Mouse (Mus musculus) erythroblast, adult 5-6 weeks (primary cell): ENCODE measurements around the gene H2-K1. TPM values are rescaled to one million over a fixed set of nuclear protein-coding genes. Genes with fewer than 3 reads are reported as not detected.

ENCODE experiments used
- total RNA-seq, 2 experiments: library from RNA; stranded (forward) in 1 of 2; stranded (reverse) in 1 of 2; fragments of 150-400 nt in 1 of 2; fragments of 200-764, 138-1000 nt in 1 of 2; gene quantifications; 2 replicates each; pipeline versions ENCODE4 v1.2.3 to v1.2.4; 2015 to 2017; ENCODE audit warnings: low replicate concordance in 2 of 2

The H2-K1 gene
- total RNA-seq, 2 experiments from 2014 or later: 97.6 to 177 TPM

Other genes with a start within 250 kb of the H2-K1 start
Only the 30 nearest of the 33 such genes appear.
- gene Kank3, start 189.8 kb downstream of the H2-K1 start, total RNA-seq (2015; ENCODE audit: low replicate concordance): not detected in 2 replicates
- 0.42 and 1.3 TPM in 2 replicates for gene Kank3, start 189.8 kb downstream of the H2-K1 start, total RNA-seq (2017; ENCODE audit: low replicate concordance)
- gene Rps28, start 175.8 kb downstream of the H2-K1 start, total RNA-seq (2015; ENCODE audit: low replicate concordance): 216 and 275 TPM in 2 replicates
- gene Rps28, start 175.8 kb downstream of the H2-K1 start, total RNA-seq (2017; ENCODE audit: low replicate concordance): 302 and 335 TPM in 2 replicates
- gene Ndufa7, start 175.8 kb downstream of the H2-K1 start, total RNA-seq (2015; ENCODE audit: low replicate concordance): 50.6 and 57.5 TPM in 2 replicates
- gene Ndufa7, start 175.8 kb downstream of the H2-K1 start, total RNA-seq (2017; ENCODE audit: low replicate concordance): 35.4 and 46.6 TPM in 2 replicates
- gene Cd320, start 157.3 kb downstream of the H2-K1 start, total RNA-seq (2015; ENCODE audit: low replicate concordance): 3.1 and 3.3 TPM in 2 replicates
- not detected in 2 replicates for gene Cd320, start 157.3 kb downstream of the H2-K1 start, total RNA-seq (2017; ENCODE audit: low replicate concordance)
- gene Gm7029, start 126.5 kb downstream of the H2-K1 start, total RNA-seq (2015; ENCODE audit: low replicate concordance): not detected in 2 replicates
- gene Gm7029, start 126.5 kb downstream of the H2-K1 start, total RNA-seq (2017; ENCODE audit: low replicate concordance): not detected in 2 replicates
- 5.0 and 17.6 TPM in 2 replicates for gene Kifc1, start 109.7 kb downstream of the H2-K1 start, total RNA-seq (2015; ENCODE audit: low replicate concordance)
- gene Kifc1, start 109.7 kb downstream of the H2-K1 start, total RNA-seq (2017; ENCODE audit: low replicate concordance): 47.5 and 80.7 TPM in 2 replicates
- not detected in 2 replicates for gene Platr17, start 95.2 kb downstream of the H2-K1 start, total RNA-seq (2015; ENCODE audit: low replicate concordance)
- 9.7 TPM in 1 of 2 replicates, not detected in the other for gene Platr17, start 95.2 kb downstream of the H2-K1 start, total RNA-seq (2017; ENCODE audit: low replicate concordance)
- 12.1 and 14.2 TPM in 2 replicates for gene Daxx, start 90.9 kb downstream of the H2-K1 start, total RNA-seq (2015; ENCODE audit: low replicate concordance)
- 20.4 and 21.7 TPM in 2 replicates for gene Daxx, start 90.9 kb downstream of the H2-K1 start, total RNA-seq (2017; ENCODE audit: low replicate concordance)
- gene Tapbp, start 84.4 kb downstream of the H2-K1 start, total RNA-seq (2015; ENCODE audit: low replicate concordance): 30.7 and 30.9 TPM in 2 replicates
- gene Tapbp, start 84.4 kb downstream of the H2-K1 start, total RNA-seq (2017; ENCODE audit: low replicate concordance): 34.3 and 39.6 TPM in 2 replicates
- gene Zbtb22, start 84.4 kb downstream of the H2-K1 start, total RNA-seq (2015; ENCODE audit: low replicate concordance): 4.0 and 7.9 TPM in 2 replicates
- 8.8 and 10.3 TPM in 2 replicates for gene Zbtb22, start 84.4 kb downstream of the H2-K1 start, total RNA-seq (2017; ENCODE audit: low replicate concordance)
- 5.2 and 6.1 TPM in 2 replicates for gene Rgl2, start 70.8 kb downstream of the H2-K1 start, total RNA-seq (2015; ENCODE audit: low replicate concordance)
- 5.6 and 9.7 TPM in 2 replicates for gene Rgl2, start 70.8 kb downstream of the H2-K1 start, total RNA-seq (2017; ENCODE audit: low replicate concordance)
- gene Pfdn6, start 60.0 kb downstream of the H2-K1 start, total RNA-seq (2015; ENCODE audit: low replicate concordance): 15.9 and 38.0 TPM in 2 replicates
- 22.9 TPM in 2 replicates for gene Pfdn6, start 60.0 kb downstream of the H2-K1 start, total RNA-seq (2017; ENCODE audit: low replicate concordance)
- 4.0 and 15.9 TPM in 2 replicates for gene Wdr46, start 59.7 kb downstream of the H2-K1 start, total RNA-seq (2015; ENCODE audit: low replicate concordance)
- 7.5 and 8.5 TPM in 2 replicates for gene Wdr46, start 59.7 kb downstream of the H2-K1 start, total RNA-seq (2017; ENCODE audit: low replicate concordance)
- not detected in 2 replicates for gene B3galt4, start 48.9 kb downstream of the H2-K1 start, total RNA-seq (2015; ENCODE audit: low replicate concordance)
- gene B3galt4, start 48.9 kb downstream of the H2-K1 start, total RNA-seq (2017; ENCODE audit: low replicate concordance): 0.70 and 0.94 TPM in 2 replicates
- 8.2 and 11.3 TPM in 2 replicates for gene Vps52, start 44.5 kb downstream of the H2-K1 start, total RNA-seq (2015; ENCODE audit: low replicate concordance)
- gene Vps52, start 44.5 kb downstream of the H2-K1 start, total RNA-seq (2017; ENCODE audit: low replicate concordance): 13.0 and 17.0 TPM in 2 replicates
- gene Rps18, start 44.3 kb downstream of the H2-K1 start, total RNA-seq (2015; ENCODE audit: low replicate concordance): 758 and 917 TPM in 2 replicates
- 207 and 301 TPM in 2 replicates for gene Rps18, start 44.3 kb downstream of the H2-K1 start, total RNA-seq (2017; ENCODE audit: low replicate concordance)
- 1.9 and 9.2 TPM in 2 replicates for gene Ring1, start 24.3 kb upstream of the H2-K1 start, total RNA-seq (2015; ENCODE audit: low replicate concordance)
- gene Ring1, start 24.3 kb upstream of the H2-K1 start, total RNA-seq (2017; ENCODE audit: low replicate concordance): 2.0 and 2.8 TPM in 2 replicates
- 26.5 and 50.7 TPM in 2 replicates for gene H2-Ke6, start 27.7 kb upstream of the H2-K1 start, total RNA-seq (2015; ENCODE audit: low replicate concordance)
- 15.0 and 17.8 TPM in 2 replicates for gene H2-Ke6, start 27.7 kb upstream of the H2-K1 start, total RNA-seq (2017; ENCODE audit: low replicate concordance)
- gene Slc39a7, start 31.3 kb upstream of the H2-K1 start, total RNA-seq (2015; ENCODE audit: low replicate concordance): not detected in 2 replicates
- 11.5 and 16.6 TPM in 2 replicates for gene Slc39a7, start 31.3 kb upstream of the H2-K1 start, total RNA-seq (2017; ENCODE audit: low replicate concordance)
- gene Rxrb, start 31.5 kb upstream of the H2-K1 start, total RNA-seq (2015; ENCODE audit: low replicate concordance): 7.1 and 8.3 TPM in 2 replicates
- 10.7 and 12.0 TPM in 2 replicates for gene Rxrb, start 31.5 kb upstream of the H2-K1 start, total RNA-seq (2017; ENCODE audit: low replicate concordance)
- gene Col11a2, start 39.1 kb upstream of the H2-K1 start, total RNA-seq (2015; ENCODE audit: low replicate concordance): 1.3 TPM in 1 of 2 replicates, not detected in the other
- gene Col11a2, start 39.1 kb upstream of the H2-K1 start, total RNA-seq (2017; ENCODE audit: low replicate concordance): 4.3 and 7.0 TPM in 2 replicates
- 0.84 and 7.9 TPM in 2 replicates for gene H2-Oa, start 92.0 kb upstream of the H2-K1 start, total RNA-seq (2015; ENCODE audit: low replicate concordance)
- gene H2-Oa, start 92.0 kb upstream of the H2-K1 start, total RNA-seq (2017; ENCODE audit: low replicate concordance): 1.1 TPM in 1 of 2 replicates, not detected in the other
- gene H2-DMa, start 119.2 kb upstream of the H2-K1 start, total RNA-seq (2015; ENCODE audit: low replicate concordance): 15.9 and 37.5 TPM in 2 replicates
- 11.7 and 13.3 TPM in 2 replicates for gene H2-DMa, start 119.2 kb upstream of the H2-K1 start, total RNA-seq (2017; ENCODE audit: low replicate concordance)
- gene Brd2, start 122.3 kb upstream of the H2-K1 start, total RNA-seq (2015; ENCODE audit: low replicate concordance): 36.1 and 75.0 TPM in 2 replicates
- gene Brd2, start 122.3 kb upstream of the H2-K1 start, total RNA-seq (2017; ENCODE audit: low replicate concordance): 114 and 135 TPM in 2 replicates
- gene H2-DMb2, start 143.0 kb upstream of the H2-K1 start, total RNA-seq (2015; ENCODE audit: low replicate concordance): 2.5 TPM in 1 of 2 replicates, not detected in the other
- 3.2 and 3.6 TPM in 2 replicates for gene H2-DMb2, start 143.0 kb upstream of the H2-K1 start, total RNA-seq (2017; ENCODE audit: low replicate concordance)
- 6.1 and 9.6 TPM in 2 replicates for gene H2-DMb1, start 152.7 kb upstream of the H2-K1 start, total RNA-seq (2015; ENCODE audit: low replicate concordance)
- 7.1 and 15.8 TPM in 2 replicates for gene H2-DMb1, start 152.7 kb upstream of the H2-K1 start, total RNA-seq (2017; ENCODE audit: low replicate concordance)
- 6.9 and 12.1 TPM in 2 replicates for gene Tap1, start 187.2 kb upstream of the H2-K1 start, total RNA-seq (2015; ENCODE audit: low replicate concordance)
- 13.3 and 24.7 TPM in 2 replicates for gene Tap1, start 187.2 kb upstream of the H2-K1 start, total RNA-seq (2017; ENCODE audit: low replicate concordance)
- 16.1 and 55.0 TPM in 2 replicates for gene Psmb9, start 187.4 kb upstream of the H2-K1 start, total RNA-seq (2015; ENCODE audit: low replicate concordance)
- 17.2 and 29.1 TPM in 2 replicates for gene Psmb9, start 187.4 kb upstream of the H2-K1 start, total RNA-seq (2017; ENCODE audit: low replicate concordance)
- gene Psmb8, start 197.4 kb upstream of the H2-K1 start, total RNA-seq (2015; ENCODE audit: low replicate concordance): 35.5 and 50.4 TPM in 2 replicates
- gene Psmb8, start 197.4 kb upstream of the H2-K1 start, total RNA-seq (2017; ENCODE audit: low replicate concordance): 34.0 and 37.2 TPM in 2 replicates
- gene Tap2, start 203.2 kb upstream of the H2-K1 start, total RNA-seq (2015; ENCODE audit: low replicate concordance): 0.38 and 5.2 TPM in 2 replicates
- 7.8 and 11.2 TPM in 2 replicates for gene Tap2, start 203.2 kb upstream of the H2-K1 start, total RNA-seq (2017; ENCODE audit: low replicate concordance)